Mouse (Mus musculus): ENCODE data around the gene Kremen2. TPM values are rescaled to one million over a fixed set of nuclear protein-coding genes. Genes with fewer than 3 reads are reported as not detected.
A peak's percentile ranks its signal among the peaks of the same experiment; 100 is the strongest.

Gene Kremen2
- polyA plus RNA-seq, 1 experiment: 0.65 TPM

DNA sequence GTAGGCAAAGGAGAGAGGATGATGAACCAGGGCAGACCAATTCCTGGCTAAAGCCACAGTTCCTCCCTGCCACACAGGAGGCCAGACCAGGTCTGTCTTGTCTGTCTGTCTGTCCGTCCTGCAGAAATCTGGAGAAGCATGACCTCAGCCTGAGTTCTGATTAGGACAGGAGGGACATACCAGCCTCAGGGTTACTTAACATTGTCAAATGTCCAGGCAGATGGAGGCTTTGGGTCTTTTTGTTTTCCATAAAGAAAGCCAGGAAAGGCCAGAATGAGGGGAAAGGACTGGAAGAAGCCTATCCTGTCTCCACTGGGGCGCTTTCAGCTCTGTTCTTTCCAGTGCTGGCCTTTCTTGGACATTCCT is 6.8 kb downstream of the Kremen2 start:
- 0 out of 2 replicates have a peak, but pooled peaks cover under 1% of the 10 kb centered on the region for H3K36me3 ChIP-seq (ENCODE audit: control insufficient read depth, insufficient read depth, low read length)
- peaks cover 17% of the 10 kb centered on the region for H3K4me1 ChIP-seq (ENCODE audit: control insufficient read depth, insufficient read depth, insufficient read length)
- H3K27ac ChIP-seq (ENCODE audit: insufficient read depth, low read length): no peak overlapping the region
- DNase-seq (ENCODE audit: low read depth in 1 of 2, low spot score in 2 of 2): no peak
- TF ChIP-seq CTCF (IDR thresholded peaks at IDR 0.05; ENCODE audit: extremely low read depth, insufficient read depth, insufficient read length, insufficient replicate concordance) (no peak), POLR2A (IDR thresholded peaks at IDR 0.05; ENCODE audit: low read depth, low read length) (no peak)
- peaks cover 20% of the 10 kb centered on the region for H3K27me3 ChIP-seq (ENCODE audit: control insufficient read depth, insufficient read depth, low read length)
- H3K4me3 ChIP-seq (ENCODE audit: extremely low read depth, insufficient read depth, insufficient read length): no peak overlapping the region
- WGBS: 78% methylated on average over 2 of the region's 2 CpGs

DNA sequence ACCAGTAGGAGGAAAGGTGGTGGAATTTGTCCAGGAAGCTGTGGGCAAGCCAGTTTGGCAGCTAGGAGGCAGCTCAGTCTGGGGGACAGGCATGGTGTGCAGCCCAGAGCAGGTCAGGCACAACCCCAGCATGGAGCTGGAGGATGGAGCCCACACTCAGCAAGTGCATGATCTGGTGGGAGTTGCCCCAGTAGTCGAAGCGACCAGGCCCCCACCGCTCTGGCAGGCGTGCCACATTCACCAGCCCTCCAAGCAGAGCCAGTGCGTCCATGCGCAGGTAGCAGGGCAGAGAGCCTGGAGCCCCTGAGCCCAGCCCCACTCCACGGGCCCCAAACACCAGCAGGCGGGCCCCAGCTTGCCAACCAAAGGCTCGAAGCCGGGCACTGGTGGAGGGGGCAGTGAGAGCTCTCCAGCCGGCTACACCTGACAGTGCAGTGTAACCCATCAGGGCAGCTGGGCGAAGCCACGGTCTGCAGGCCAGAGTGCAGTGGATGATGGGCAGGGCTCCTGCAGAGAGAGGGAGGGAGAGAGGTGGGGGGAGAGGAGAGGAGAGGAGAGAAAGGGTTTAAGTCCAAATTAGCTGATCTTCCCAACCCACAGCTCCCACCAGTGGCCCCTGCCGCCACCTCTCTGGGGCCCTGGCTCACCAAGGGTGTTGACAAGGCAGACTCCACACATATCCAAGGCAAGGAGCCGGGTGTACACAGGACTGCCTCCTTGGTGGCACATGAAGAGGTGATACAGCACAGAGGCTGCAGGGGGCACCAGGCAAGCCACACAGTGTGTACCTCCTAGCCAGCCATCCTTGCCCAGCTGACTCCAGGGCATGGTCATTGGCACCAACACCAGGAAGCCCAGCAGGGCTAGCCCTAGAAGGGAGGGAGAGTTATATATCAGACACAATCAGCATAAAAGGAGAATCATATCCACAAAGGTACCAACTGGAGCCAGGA is 7.9 kb downstream of the Kremen2 start:
- no peak overlapping the region for H3K27ac ChIP-seq (ENCODE audit: insufficient read depth, low read length)
- H3K4me3 ChIP-seq (ENCODE audit: extremely low read depth, insufficient read depth, insufficient read length): no peak overlapping the region
- TF ChIP-seq POLR2A (IDR thresholded peaks at IDR 0.05; ENCODE audit: low read depth, low read length) (no peak), CTCF (IDR thresholded peaks at IDR 0.05; ENCODE audit: extremely low read depth, insufficient read depth, insufficient read length, insufficient replicate concordance) (no peak)
- WGBS: 88% methylated on average over 15 of the region's 15 CpGs
- peaks cover 17% of the 10 kb centered on the region for H3K4me1 ChIP-seq (ENCODE audit: control insufficient read depth, insufficient read depth, insufficient read length)
- no peak for DNase-seq (ENCODE audit: low read depth in 1 of 2, low spot score in 2 of 2)
- H3K36me3 ChIP-seq (ENCODE audit: control insufficient read depth, insufficient read depth, low read length): 0 out of 2 replicates have a peak, but pooled peaks cover 1% of the 10 kb centered on the region
- peaks cover 20% of the 10 kb centered on the region for H3K27me3 ChIP-seq (ENCODE audit: control insufficient read depth, insufficient read depth, low read length)

DNA sequence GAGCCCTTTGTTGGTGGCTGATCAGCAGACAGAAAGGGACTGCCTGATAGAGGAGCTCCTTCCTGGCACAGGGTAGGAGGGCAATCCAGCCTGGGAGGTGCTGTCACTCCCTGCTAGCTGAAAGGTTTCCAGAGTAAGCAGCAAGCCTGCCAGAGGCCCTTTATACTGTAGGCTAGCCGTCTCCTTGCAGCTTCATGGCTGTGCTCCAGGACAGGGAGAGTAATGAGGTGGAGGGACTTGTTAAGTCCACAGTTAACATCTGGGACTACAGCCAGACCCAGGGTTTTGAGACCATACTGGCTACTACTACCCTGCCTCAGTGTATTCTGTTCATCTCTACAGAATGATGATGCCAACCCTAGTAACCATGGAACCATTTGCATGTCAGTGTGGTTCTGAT is 11.3 kb downstream of the Kremen2 start:
- Histone ChIP-seq H3K27ac (ENCODE audit: insufficient read depth, low read length) (no peak overlapping the region), H3K4me3 (ENCODE audit: extremely low read depth, insufficient read depth, insufficient read length) (no peak overlapping the region), H3K4me1 (ENCODE audit: control insufficient read depth, insufficient read depth, insufficient read length) (0 out of 2 replicates have a peak, but pooled peaks cover 4% of the 10 kb centered on the region), H3K27me3 (ENCODE audit: control insufficient read depth, insufficient read depth, low read length) (peaks cover 4% of the 10 kb centered on the region), H3K36me3 (ENCODE audit: control insufficient read depth, insufficient read depth, low read length) (0 out of 2 replicates have a peak, but pooled peaks cover 1% of the 10 kb centered on the region)
- 88% methylated on average over 1 of the region's 1 CpGs for WGBS
- TF ChIP-seq CTCF (IDR thresholded peaks at IDR 0.05; ENCODE audit: extremely low read depth, insufficient read depth, insufficient read length, insufficient replicate concordance) (no peak), POLR2A (IDR thresholded peaks at IDR 0.05; ENCODE audit: low read depth, low read length) (no peak)
- DNase-seq (ENCODE audit: low read depth in 1 of 2, low spot score in 2 of 2): no peak

DNA sequence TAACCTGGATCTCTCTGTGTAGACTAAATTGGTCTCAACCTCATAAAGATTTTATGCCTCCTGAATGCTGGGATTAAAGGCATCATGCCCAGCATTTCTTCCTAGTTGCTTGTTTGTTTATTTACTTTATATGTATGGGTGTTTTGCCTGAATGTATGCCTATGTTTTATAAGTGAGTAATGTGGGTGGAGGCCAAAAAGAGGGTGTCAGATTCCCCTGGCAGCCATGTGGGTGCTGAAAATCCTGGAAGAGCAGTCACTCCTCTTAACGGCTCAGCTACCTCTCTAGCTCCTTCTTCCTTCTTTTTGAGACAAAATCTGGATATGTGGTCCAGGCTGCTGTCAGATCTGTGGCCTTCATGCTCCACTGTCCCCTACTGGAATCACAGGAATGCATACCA is 15.2 kb downstream of the Kremen2 start:
- Histone ChIP-seq H3K27me3 (ENCODE audit: control insufficient read depth, insufficient read depth, low read length) (no peaks in the 10 kb centered on the region), H3K36me3 (ENCODE audit: control insufficient read depth, insufficient read depth, low read length) (0 out of 2 replicates have a peak, but pooled peaks cover 1% of the 10 kb centered on the region), H3K4me1 (ENCODE audit: control insufficient read depth, insufficient read depth, insufficient read length) (peaks cover 4% of the 10 kb centered on the region; the same call in 1 of the 2 replicates), H3K27ac (ENCODE audit: insufficient read depth, low read length) (no peak overlapping the region), H3K4me3 (ENCODE audit: extremely low read depth, insufficient read depth, insufficient read length) (no peak overlapping the region)
- TF ChIP-seq CTCF (IDR thresholded peaks at IDR 0.05; ENCODE audit: extremely low read depth, insufficient read depth, insufficient read length, insufficient replicate concordance): no peak
- TF ChIP-seq POLR2A (IDR thresholded peaks at IDR 0.05; ENCODE audit: low read depth, low read length): no peak
- WGBS: 84% methylated on average over 1 of the region's 1 CpGs
- no peak for DNase-seq (ENCODE audit: low read depth in 1 of 2, low spot score in 2 of 2)

DNA sequence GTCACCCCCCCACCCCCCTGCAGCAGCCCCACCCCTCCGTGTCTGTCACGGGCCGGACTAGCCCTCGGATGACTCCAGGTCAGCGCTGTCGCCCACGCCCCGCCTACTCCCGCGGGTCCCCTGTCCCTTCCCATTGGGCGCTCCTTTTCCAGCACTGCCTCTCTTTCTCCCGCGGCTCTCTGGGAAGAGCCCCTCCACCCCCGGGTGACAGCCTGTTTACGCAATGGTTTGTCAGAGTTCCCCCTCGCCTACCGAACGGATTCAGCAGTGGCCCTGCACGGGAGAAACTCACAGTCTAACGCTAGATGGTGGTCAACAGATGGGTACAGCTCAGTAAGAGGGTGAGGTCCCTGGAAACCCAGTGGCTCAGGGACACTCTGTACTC is 18.9 kb downstream of the Kremen2 start:
- no peak for TF ChIP-seq POLR2A (IDR thresholded peaks at IDR 0.05; ENCODE audit: low read depth, low read length)
- TF ChIP-seq CTCF (IDR thresholded peaks at IDR 0.05; ENCODE audit: extremely low read depth, insufficient read depth, insufficient read length, insufficient replicate concordance): no peak
- H3K36me3 ChIP-seq (ENCODE audit: control insufficient read depth, insufficient read depth, low read length): no peaks in the 10 kb centered on the region
- H3K4me3 ChIP-seq (ENCODE audit: extremely low read depth, insufficient read depth, insufficient read length): peak overlapping the region; percentile 92
- 1% methylated on average over 20 of the region's 20 CpGs for WGBS
- no peaks in the 10 kb centered on the region for H3K27me3 ChIP-seq (ENCODE audit: control insufficient read depth, insufficient read depth, low read length)
- peaks cover 4% of the 10 kb centered on the region; the same call in 1 of the 2 replicates for H3K4me1 ChIP-seq (ENCODE audit: control insufficient read depth, insufficient read depth, insufficient read length)
- 0 out of 2 replicates have a peak overlapping the region, but pooled peaks have one; percentile 36 for H3K27ac ChIP-seq (ENCODE audit: insufficient read depth, low read length)
- no peak for DNase-seq (ENCODE audit: low read depth in 1 of 2, low spot score in 2 of 2)

DNA sequence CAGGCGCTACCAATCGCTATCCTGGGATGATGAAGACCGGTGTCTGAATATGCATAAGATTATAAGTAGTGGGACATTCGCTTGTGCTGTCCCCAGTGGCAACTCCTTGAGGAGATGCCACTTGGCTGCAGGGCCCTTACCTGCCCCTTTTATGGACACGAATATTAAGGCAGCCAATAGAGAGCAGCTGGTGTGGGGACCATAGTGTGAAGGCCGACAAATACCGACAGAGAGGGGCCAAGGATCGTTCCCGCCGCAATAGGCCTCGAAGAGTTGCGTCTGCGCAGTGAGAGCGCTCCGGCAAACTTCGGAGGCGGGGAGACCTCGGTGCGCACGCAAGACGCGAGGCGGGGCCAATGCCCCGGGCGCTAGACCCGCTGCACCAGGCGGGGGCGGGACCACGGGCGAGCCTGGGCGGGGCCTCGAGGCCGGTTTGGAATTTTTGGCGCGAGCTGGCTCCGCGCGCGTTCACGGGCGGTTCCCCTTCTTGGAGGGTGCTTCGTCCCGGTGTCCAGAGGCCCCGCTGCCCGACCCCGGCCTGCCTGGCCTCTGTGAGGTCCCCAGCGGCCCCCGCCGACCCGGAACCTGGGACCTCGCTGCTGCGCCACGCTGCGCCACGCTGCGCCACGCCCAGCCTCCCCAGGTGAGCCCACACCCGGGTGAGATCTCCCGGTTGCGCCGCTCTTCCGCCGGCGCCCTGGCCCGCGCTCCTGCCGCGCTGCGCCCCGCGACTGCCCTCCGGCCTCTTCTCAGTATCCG is 19.5 kb downstream of the Kremen2 start, which contains the start of gene Pkmyt1:
Pkmyt1 (plus strand) TSS at position 338 of the 759 bp plus-strand sequence.
- H3K4me3 ChIP-seq (ENCODE audit: extremely low read depth, insufficient read depth, insufficient read length): peak within 1 kb of the TSS; percentile 92
- H3K27me3 ChIP-seq (ENCODE audit: control insufficient read depth, insufficient read depth, low read length): no peaks in the 10 kb centered on the region
- 1% methylated on average over 71 of the region's 73 CpGs for WGBS
- H3K36me3 ChIP-seq (ENCODE audit: control insufficient read depth, insufficient read depth, low read length): no peaks in the 10 kb centered on the region
- peak; percentile 80 to 94 for DNase-seq (ENCODE audit: low read depth in 1 of 2, low spot score in 2 of 2)
- TF ChIP-seq POLR2A (IDR thresholded peaks at IDR 0.05; ENCODE audit: low read depth, low read length) (peak; percentile 69), CTCF (IDR thresholded peaks at IDR 0.05; ENCODE audit: extremely low read depth, insufficient read depth, insufficient read length, insufficient replicate concordance) (no peak)
- peak within 1 kb of the TSS; percentile 57 for H3K27ac ChIP-seq (ENCODE audit: insufficient read depth, low read length)
- peaks cover 4% of the 10 kb centered on the region; the same call in 1 of the 2 replicates for H3K4me1 ChIP-seq (ENCODE audit: control insufficient read depth, insufficient read depth, insufficient read length)

Measured in spleen, adult 2 months (tissue).